Mouse (Mus musculus) forebrain, embryonic 15.5 days (tissue): ENCODE measurements around the gene Vps29. TPM values are rescaled to one million over a fixed set of nuclear protein-coding genes. Genes with fewer than 3 reads are reported as not detected.
A peak's percentile ranks its signal among the peaks of the same experiment; 100 is the strongest.

ENCODE experiments used
- ATAC-seq: fragments of 200-750 bp; cut with Nextera tagmentation; replicated peaks from 2 replicates; pipeline ENCODE4 v1.8.0; 2017; ENCODE audit warnings: mild to moderate bottlenecking, moderate TSS enrichment, moderate library complexity
- H3K27ac ChIP-seq: fragments of 300-500 bp; sonication (generic); replicated peaks from 2 replicates; pipeline ENCODE4 v1.5.1; 2015; ENCODE audit warnings: mild to moderate bottlenecking, inconsistent platforms
- H3K27me3 ChIP-seq: fragments of 300-500 bp; sonication (generic); 2 replicates; pipeline ENCODE4 v1.6.1; 2015; ENCODE audit warnings: inconsistent platforms
- H3K36me3 ChIP-seq: fragments of 300-500 bp; sonication (generic); 2 replicates; pipeline ENCODE4 v1.6.1; 2015; ENCODE audit warnings: mild to moderate bottlenecking, inconsistent platforms
- H3K4me1 ChIP-seq: fragments of 300-500 bp; sonication (generic); 2 replicates; pipeline ENCODE4 v1.6.1; 2015; ENCODE audit warnings: inconsistent platforms
- H3K4me2 ChIP-seq: fragments of 300-500 bp; sonication (generic); replicated peaks from 2 replicates; pipeline ENCODE4 v1.6.1; 2015; ENCODE audit warnings: mild to moderate bottlenecking, inconsistent platforms
- H3K4me3 ChIP-seq: fragments of 300-500 bp; sonication (generic); 2 replicates; pipeline ENCODE4 v1.5.1; 2015; ENCODE audit warnings: mild to moderate bottlenecking, inconsistent platforms
- H3K9ac ChIP-seq: fragments of 300-500 bp; sonication (generic); replicated peaks from 2 replicates; pipeline ENCODE4 v1.6.1; 2015; ENCODE audit warnings: mild to moderate bottlenecking, inconsistent platforms
- H3K9me3 ChIP-seq: fragments of 300-500 bp; sonication (generic); 2 replicates; pipeline ENCODE4 v1.6.1; 2016; ENCODE audit warnings: inconsistent platforms
- WGBS: fragments of 180-500 bp; shearing (Covaris S2); methylation state at CpG from one replicate; pipeline ENCODE4 v1.1.7; 2015; ENCODE audit warnings: mixed read lengths; 5-methylcytosine and 5-hydroxymethylcytosine counted together
- polyA plus RNA-seq: library from polyadenylated mRNA; unstranded; fragments of >200 nt; fragmentation: Nextera tagmentation; extraction: Ambion mirVana; gene quantifications from 2 replicates; pipeline ENCODE4 v1.2.1, GENCODE M21; 2015

The Vps29 gene
- polyA plus RNA-seq, result 252 and 266 TPM in 2 replicates

DNA sequence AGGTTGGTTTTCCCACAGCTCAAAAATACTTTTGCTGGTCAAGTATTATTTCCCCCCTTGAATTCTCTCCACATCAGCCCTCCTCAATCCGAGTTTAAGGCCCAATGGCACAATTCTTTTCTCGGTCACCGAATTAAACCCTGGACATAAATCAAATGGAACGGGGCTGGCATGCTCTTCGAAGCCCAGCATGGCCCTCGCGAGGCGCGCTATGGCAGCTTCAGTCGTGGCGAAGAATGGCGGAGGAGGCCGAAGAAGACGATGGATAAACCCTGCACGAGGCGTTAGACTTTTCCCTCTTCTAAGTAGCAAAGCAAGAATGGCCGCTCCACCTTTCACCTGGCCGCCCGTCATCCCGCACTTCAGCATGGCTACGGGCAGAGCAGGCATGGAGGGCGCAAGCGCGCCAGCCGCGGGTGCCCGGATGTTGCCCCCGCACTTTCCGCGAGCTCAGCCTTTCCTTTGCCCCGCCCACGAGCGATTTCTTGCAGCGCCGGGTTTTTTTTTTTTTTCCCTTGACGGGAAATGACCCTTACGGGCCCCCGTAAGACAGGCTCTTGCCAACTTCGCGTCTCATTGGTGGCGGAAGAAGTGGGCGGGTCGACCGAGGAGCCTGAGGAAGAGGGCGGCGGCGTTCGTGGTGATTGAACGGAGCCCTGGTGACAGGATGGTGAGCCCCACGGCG is at the start of gene Vps29, which contains the start of gene Rad9b:
TSS of gene Vps29 (plus strand) at position 563 of the 685 bp plus-strand sequence.
TSS of gene Rad9b (minus strand) at position 427 of the 685 bp plus-strand sequence.
- Histone ChIP-seq H3K9me3 (no peaks in the 10 kb centered on the region), H3K27ac (peak within 1 kb of the TSS; percentile 83), H3K9ac (peak within 1 kb of the TSS; percentile 83), H3K4me1 (peaks cover 16% of the 10 kb centered on the region), H3K4me2 (peak within 1 kb of the TSS; percentile 73), H3K4me3 (peak within 1 kb of the TSS; percentile 84), H3K27me3 (no peaks in the 10 kb centered on the region), H3K36me3 (peaks cover 5% of the 10 kb centered on the region; the same call in 1 of the 2 replicates)
- peak; percentile 93 for ATAC-seq
- under 1% methylated on average over 51 of the region's 51 CpGs for WGBS

GRCm38 (mm10) chr5:122304541-122304940 is 49.6 kb upstream of the Vps29 start:
- Histone ChIP-seq H3K27me3 (no peaks in the 10 kb centered on the region), H3K9me3 (no peaks in the 10 kb centered on the region), H3K4me2 (no peak overlapping the region), H3K27ac (no peak overlapping the region), H3K9ac (no peak overlapping the region), H3K36me3 (peaks cover 5% of the 10 kb centered on the region; the same call in 1 of the 2 replicates), H3K4me1 (0 out of 2 replicates have a peak, but pooled peaks cover 12% of the 10 kb centered on the region), H3K4me3 (no peak overlapping the region)
- no peak for ATAC-seq
- 85% methylated on average over 6 of the region's 6 CpGs for WGBS

DNA sequence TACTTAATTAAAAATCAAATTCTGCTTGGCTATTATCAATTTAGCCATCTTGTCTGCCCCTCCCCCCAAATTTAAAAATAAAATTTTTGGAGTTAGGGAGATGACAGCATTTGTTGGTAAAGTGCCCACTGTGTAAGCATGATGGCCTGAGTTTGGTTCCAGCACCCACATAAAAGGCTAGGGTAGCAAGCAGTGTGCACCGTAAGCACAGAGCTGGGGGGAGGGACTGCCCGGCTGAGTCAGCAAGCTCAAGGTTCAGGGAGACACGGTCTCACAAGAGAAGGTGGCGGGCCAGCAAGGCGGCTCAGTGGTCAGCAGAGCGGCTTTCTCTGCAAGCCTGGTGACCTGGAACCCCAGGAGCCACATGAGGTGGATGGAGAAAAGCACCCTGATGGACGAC is 48.7 kb upstream of the Vps29 start:
- H3K4me2 ChIP-seq, result no peak overlapping the region
- H3K9me3 ChIP-seq, result no peaks in the 10 kb centered on the region
- H3K27ac ChIP-seq, result no peak overlapping the region
- WGBS, result 89% methylated on average over 7 of the region's 7 CpGs
- no peaks in the 10 kb centered on the region for H3K27me3 ChIP-seq
- no peak overlapping the region for H3K9ac ChIP-seq
- H3K36me3 ChIP-seq, result peaks cover 5% of the 10 kb centered on the region; the same call in 1 of the 2 replicates
- no peak overlapping the region for H3K4me3 ChIP-seq
- no peak for ATAC-seq
- H3K4me1 ChIP-seq, result 0 out of 2 replicates have a peak, but pooled peaks cover 12% of the 10 kb centered on the region

DNA sequence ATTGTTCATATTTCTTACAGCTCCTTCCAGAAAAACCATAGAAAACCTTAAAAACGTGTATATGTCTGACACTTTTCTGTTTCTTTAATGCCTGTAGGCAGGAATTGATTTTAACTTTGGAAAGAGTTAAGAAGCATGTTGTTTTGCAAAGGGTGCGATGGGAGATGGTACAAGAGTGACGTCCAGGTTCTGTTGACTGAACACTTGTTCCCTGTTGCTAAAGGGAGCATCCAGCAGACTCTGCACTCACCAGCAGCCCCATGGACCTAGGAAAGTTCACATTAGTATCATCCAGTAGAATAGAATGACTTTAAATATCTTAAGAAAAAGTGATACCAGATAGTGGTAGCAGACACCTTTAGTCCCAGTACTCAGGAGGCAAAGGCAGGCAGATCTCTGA is 47.6 kb upstream of the Vps29 start:
- H3K4me3 ChIP-seq, result no peak overlapping the region
- H3K9ac ChIP-seq, result no peak overlapping the region
- H3K36me3 ChIP-seq, result peaks cover 5% of the 10 kb centered on the region; the same call in 1 of the 2 replicates
- H3K27ac ChIP-seq, result no peak overlapping the region
- H3K4me2 ChIP-seq, result no peak overlapping the region
- ATAC-seq, result no peak
- H3K27me3 ChIP-seq, result no peaks in the 10 kb centered on the region
- 0 out of 2 replicates have a peak, but pooled peaks cover 12% of the 10 kb centered on the region for H3K4me1 ChIP-seq
- 88% methylated on average over 3 of the region's 3 CpGs for WGBS
- H3K9me3 ChIP-seq, result no peaks in the 10 kb centered on the region

GRCm38 (mm10) chr5:122310699-122311098 is 43.5 kb upstream of the Vps29 start:
- no peak overlapping the region for H3K9ac ChIP-seq
- H3K4me1 ChIP-seq, result 0 out of 2 replicates have a peak, but pooled peaks cover 4% of the 10 kb centered on the region
- no peaks in the 10 kb centered on the region for H3K9me3 ChIP-seq
- H3K27ac ChIP-seq, result no peak overlapping the region
- no peaks in the 10 kb centered on the region for H3K27me3 ChIP-seq
- 83% methylated on average over 8 of the region's 8 CpGs for WGBS
- no peak overlapping the region for H3K4me2 ChIP-seq
- no peak overlapping the region for H3K4me3 ChIP-seq
- peaks cover 11% of the 10 kb centered on the region for H3K36me3 ChIP-seq
- ATAC-seq, result no peak

- Histone ChIP-seq H3K4me1 (0 out of 2 replicates have a peak, but pooled peaks cover 4% of the 10 kb centered on the region), H3K27ac (no peak overlapping the region), H3K4me3 (no peak overlapping the region), H3K4me2 (no peak overlapping the region), H3K36me3 (peaks cover 11% of the 10 kb centered on the region), H3K9me3 (no peaks in the 10 kb centered on the region), H3K27me3 (no peaks in the 10 kb centered on the region), H3K9ac (no peak overlapping the region)
- no peak for ATAC-seq
- 69% methylated on average over 7 of the region's 7 CpGs for WGBS
Measured at GRCm38 (mm10) chr5:122311692-122312091, 42.5 kb upstream of the Vps29 start.

GRCm38 (mm10) chr5:122312346-122312745 is 41.8 kb upstream of the Vps29 start:
- H3K4me2 ChIP-seq, result no peak overlapping the region
- no peak overlapping the region for H3K9ac ChIP-seq
- H3K4me3 ChIP-seq, result no peak overlapping the region
- H3K36me3 ChIP-seq, result peaks cover 11% of the 10 kb centered on the region
- ATAC-seq, result no peak
- 0 out of 2 replicates have a peak, but pooled peaks cover 4% of the 10 kb centered on the region for H3K4me1 ChIP-seq
- H3K9me3 ChIP-seq, result no peaks in the 10 kb centered on the region
- no peaks in the 10 kb centered on the region for H3K27me3 ChIP-seq
- H3K27ac ChIP-seq, result no peak overlapping the region
- WGBS, result 85% methylated on average over 4 of the region's 4 CpGs

- Histone ChIP-seq H3K27me3 (no peaks in the 10 kb centered on the region), H3K9ac (no peak overlapping the region), H3K27ac (no peak overlapping the region), H3K4me3 (no peak overlapping the region), H3K36me3 (peaks cover 11% of the 10 kb centered on the region), H3K4me2 (no peak overlapping the region), H3K4me1 (0 out of 2 replicates have a peak, but pooled peaks cover 4% of the 10 kb centered on the region), H3K9me3 (no peaks in the 10 kb centered on the region)
- 94% methylated on average over 17 of the region's 17 CpGs for WGBS
- no peak for ATAC-seq
Measured at GRCm38 (mm10) chr5:122312942-122313684, 41.1 kb upstream of the Vps29 start.

DNA sequence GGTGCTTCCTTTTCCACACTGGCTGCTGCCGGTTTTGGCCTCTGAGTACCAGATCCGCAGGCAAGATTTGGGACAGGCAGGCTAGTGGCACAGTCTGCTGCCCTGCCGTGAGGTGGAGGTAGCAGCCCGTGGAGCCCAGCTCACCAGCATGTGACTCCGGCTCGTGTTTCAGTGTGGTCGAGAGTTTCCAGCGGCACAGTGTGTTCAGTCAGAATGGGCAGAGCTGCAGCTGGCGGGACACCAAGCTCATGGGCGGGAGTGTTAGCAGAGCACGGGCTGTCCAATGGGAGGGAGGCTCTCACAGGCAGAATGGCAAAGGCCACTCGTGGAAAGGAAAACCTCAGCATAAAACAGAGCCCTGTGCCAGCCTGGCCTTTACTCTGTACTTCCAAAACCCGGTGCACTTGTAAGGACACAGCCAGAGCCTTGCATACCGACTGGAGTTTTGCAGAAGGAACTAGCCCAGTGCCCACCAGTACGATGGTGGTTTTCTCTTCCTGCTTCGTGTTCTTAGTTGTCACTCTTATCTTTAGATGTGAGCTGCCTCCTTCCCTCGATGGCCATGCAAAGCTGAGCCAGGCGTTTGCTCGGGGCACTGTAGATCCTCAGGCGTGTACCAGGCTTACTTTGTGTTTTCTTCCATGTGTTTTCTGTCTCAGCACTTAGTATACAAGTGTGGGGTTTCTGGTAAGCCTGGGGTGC is 39.1 kb upstream of the Vps29 start:
- peaks cover 6% of the 10 kb centered on the region for H3K36me3 ChIP-seq
- no peaks in the 10 kb centered on the region for H3K9me3 ChIP-seq
- H3K27ac ChIP-seq, result no peak overlapping the region
- H3K4me3 ChIP-seq, result no peak overlapping the region
- no peak overlapping the region for H3K9ac ChIP-seq
- 74% methylated on average over 20 of the region's 20 CpGs for WGBS
- H3K27me3 ChIP-seq, result no peaks in the 10 kb centered on the region
- no peak overlapping the region for H3K4me2 ChIP-seq
- 0 out of 2 replicates have a peak, but pooled peaks cover 4% of the 10 kb centered on the region for H3K4me1 ChIP-seq
- no peak; the same call in 1 of the 2 replicates for ATAC-seq

DNA sequence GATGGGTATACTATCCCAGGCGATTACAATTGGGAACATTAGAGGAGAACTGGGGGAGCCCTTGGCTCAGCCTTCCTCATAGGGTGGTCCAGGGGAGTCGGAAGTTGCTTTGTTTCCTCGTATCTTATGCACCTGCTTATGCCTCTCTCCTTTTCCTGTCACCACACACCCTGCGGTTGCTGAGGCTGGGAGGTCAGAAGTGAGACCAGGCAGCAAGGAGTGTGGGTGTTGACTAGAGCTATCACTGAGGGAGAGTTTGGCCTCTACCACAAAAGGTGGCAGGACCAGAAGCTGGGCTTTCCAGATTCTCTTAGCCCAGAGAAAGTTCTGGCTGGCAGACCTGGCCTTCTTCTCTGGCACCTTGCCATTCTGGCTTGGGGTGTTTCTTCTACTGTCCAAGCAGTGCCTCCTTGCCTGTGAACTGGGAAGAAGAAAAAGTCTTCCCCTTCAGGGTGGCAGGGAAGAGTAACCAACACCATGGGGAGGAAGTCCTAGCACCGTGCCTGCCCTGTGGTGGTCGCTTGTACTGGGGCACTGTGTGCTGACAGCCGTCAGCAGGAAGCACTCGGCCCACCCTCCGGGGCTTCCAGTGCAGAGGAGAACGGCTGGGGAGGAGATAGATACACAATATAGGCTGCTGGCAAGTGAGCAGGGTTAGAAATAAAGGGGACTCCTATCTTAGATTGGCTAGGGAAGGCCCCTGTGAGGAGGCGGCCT is 36.7 kb upstream of the Vps29 start:
- no peak overlapping the region for H3K9ac ChIP-seq
- H3K4me2 ChIP-seq, result no peak overlapping the region
- ATAC-seq, result no peak
- no peak overlapping the region for H3K27ac ChIP-seq
- H3K36me3 ChIP-seq, result peaks cover 21% of the 10 kb centered on the region
- H3K4me3 ChIP-seq, result no peak overlapping the region
- 83% methylated on average over 11 of the region's 11 CpGs for WGBS
- H3K9me3 ChIP-seq, result no peaks in the 10 kb centered on the region
- 0 out of 2 replicates have a peak, but pooled peaks cover 4% of the 10 kb centered on the region for H3K4me1 ChIP-seq
- no peaks in the 10 kb centered on the region for H3K27me3 ChIP-seq

- Histone ChIP-seq H3K36me3 (peaks cover 21% of the 10 kb centered on the region), H3K4me3 (no peak overlapping the region), H3K4me2 (no peak overlapping the region), H3K27me3 (no peaks in the 10 kb centered on the region), H3K4me1 (0 out of 2 replicates have a peak, but pooled peaks cover 4% of the 10 kb centered on the region), H3K9ac (no peak overlapping the region), H3K9me3 (no peaks in the 10 kb centered on the region), H3K27ac (no peak overlapping the region)
- ATAC-seq, result no peak
- 69% methylated on average over 3 of the region's 3 CpGs for WGBS
Measured at GRCm38 (mm10) chr5:122318100-122318499, 36.1 kb upstream of the Vps29 start.
